Mouse (Mus musculus) heart, postnatal 0 days (tissue): ENCODE data around the gene Itpr1.

Source experiments
- CTCF ChIP-seq: IDR thresholded peaks from 2 replicates; pipeline ENCODE4 v1.5.1; 2016; ENCODE audit warnings: antibody characterized with exemption, control low read depth, low read depth
- EP300 ChIP-seq: IDR thresholded peaks from 2 replicates; pipeline ENCODE4 v1.6.1; 2016; ENCODE audit warnings: antibody characterized with exemption, low read depth

- no peak for TF ChIP-seq CTCF
- no peak for TF ChIP-seq EP300
Observed at GRCm38 (mm10) chr6:108424749-108425584, 212.1 kb downstream of the Itpr1 start.
